Mouse (Mus musculus) stomach, postnatal 0 days (tissue): ENCODE results near the gene Hdac7. TPM values are rescaled to one million over a fixed set of nuclear protein-coding genes. Genes with fewer than 3 reads are reported as not detected.

ENCODE experiments used
- ATAC-seq: fragments of 200-750 bp; cut with Nextera tagmentation; 2 replicates; pipeline ENCODE4 v1.8.0; 2017; ENCODE audit not compliant: low FRiP score, low TSS enrichment
- DNase-seq: peaks from one replicate; pipeline ENCODE4 v3.0.0-alpha.2; 2016; ENCODE audit warnings: low spot score
- H3K27ac ChIP-seq: fragments of 300-500 bp; sonication (generic); replicated peaks from 2 replicates; pipeline ENCODE4 v1.5.1; 2014; ENCODE audit warnings: mild to moderate bottlenecking, control low read depth
- H3K27me3 ChIP-seq: fragments of 300-500 bp; sonication (generic); 2 replicates; pipeline ENCODE4 v1.6.1; 2014; ENCODE audit warnings: low read length; ENCODE audit not compliant: control insufficient read depth, insufficient read depth
- H3K36me3 ChIP-seq: fragments of 300-500 bp; sonication (generic); 2 replicates; pipeline ENCODE4 v1.6.1; 2014; ENCODE audit warnings: low read length, mixed read lengths; ENCODE audit not compliant: control insufficient read depth, insufficient read depth
- H3K4me1 ChIP-seq: fragments of 300-500 bp; sonication (generic); replicated peaks from 2 replicates; pipeline ENCODE4 v1.6.1; 2014; ENCODE audit warnings: antibody characterized with exemption; ENCODE audit not compliant: control insufficient read depth, insufficient read depth
- H3K4me2 ChIP-seq: fragments of 300-500 bp; sonication (generic); replicated peaks from 2 replicates; pipeline ENCODE4 v1.6.1; 2014; ENCODE audit warnings: low read depth, mild to moderate bottlenecking, control low read depth, moderate library complexity
- H3K4me3 ChIP-seq: fragments of 300-500 bp; sonication (generic); 2 replicates; pipeline ENCODE4 v1.5.1; 2014; ENCODE audit warnings: low read depth, low read length, control low read depth
- H3K9ac ChIP-seq: fragments of 300-500 bp; sonication (generic); 2 replicates; pipeline ENCODE4 v1.6.1; 2014; ENCODE audit warnings: mild to moderate bottlenecking, low read length, control low read depth, mixed read lengths
- H3K9me3 ChIP-seq: fragments of 300-500 bp; sonication (generic); 2 replicates; pipeline ENCODE4 v1.6.1; 2016; ENCODE audit warnings: low read length; ENCODE audit not compliant: control insufficient read depth
- CTCF ChIP-seq: IDR thresholded peaks from 2 replicates; pipeline ENCODE4 v1.5.1; 2016; ENCODE audit warnings: antibody characterized with exemption, low read depth, mild to moderate bottlenecking, moderate library complexity
- EP300 ChIP-seq: optimal IDR thresholded peaks from 2 replicates; pipeline ENCODE3; 2016; ENCODE audit warnings: antibody characterized with exemption
- WGBS: fragments of 180-500 bp; shearing (Covaris S2); extraction: QIAGEN DNeasy Blood & Tissue Kit; methylation state at CpG from one replicate; pipeline ENCODE4 v1.1.7; 2014; 5-methylcytosine and 5-hydroxymethylcytosine counted together
- polyA plus RNA-seq: library from polyadenylated mRNA; unstranded; fragments of >200 nt; fragmentation: Nextera tagmentation; extraction: Ambion mirVana; gene quantifications from 2 replicates; pipeline ENCODE4 v1.2.1, GENCODE M21; 2015

Gene Hdac7
- polyA plus RNA-seq, 1 experiment from 2014 or later = 8.0 TPM

GRCm38 (mm10) chr15:97799446-97799845 lies 44.9 kb downstream of the Hdac7 start:
- no peaks in the 10 kb centered on the region for H3K27me3 ChIP-seq
- H3K9me3 ChIP-seq = no peaks in the 10 kb centered on the region
- H3K4me3 ChIP-seq = no peak overlapping the region
- TF ChIP-seq EP300 (no peak), CTCF (no peak)
- ATAC-seq (no peak), DNase-seq (no peak)
- H3K4me2 ChIP-seq = no peak overlapping the region
- H3K4me1 ChIP-seq = no peaks in the 10 kb centered on the region
- no peak overlapping the region for H3K9ac ChIP-seq
- H3K36me3 ChIP-seq = peaks cover 23% of the 10 kb centered on the region
- H3K27ac ChIP-seq = no peak overlapping the region
- 89% methylated on average over 11 of the region's 11 CpGs for WGBS

- H3K4me2 ChIP-seq = no peak overlapping the region
- TF ChIP-seq EP300 = no peak
- WGBS = 82% methylated on average over 17 of the region's 17 CpGs
- no peak for DNase-seq
- no peaks in the 10 kb centered on the region for H3K4me1 ChIP-seq
- peaks cover 23% of the 10 kb centered on the region for H3K36me3 ChIP-seq
- no peak overlapping the region for H3K9ac ChIP-seq
- no peak overlapping the region for H3K27ac ChIP-seq
- H3K27me3 ChIP-seq = no peaks in the 10 kb centered on the region
- no peaks in the 10 kb centered on the region for H3K9me3 ChIP-seq
- H3K4me3 ChIP-seq = no peak overlapping the region
- ATAC-seq = no peak
These were observed 46.2 kb downstream of the Hdac7 start for GRCm38 (mm10) chr15:97798134-97798533.

- Histone ChIP-seq H3K27ac (no peak overlapping the region), H3K4me2 (no peak overlapping the region), H3K9ac (no peak overlapping the region), H3K9me3 (no peaks in the 10 kb centered on the region), H3K27me3 (no peaks in the 10 kb centered on the region), H3K4me3 (no peak overlapping the region), H3K4me1 (no peaks in the 10 kb centered on the region), H3K36me3 (peaks cover 26% of the 10 kb centered on the region)
- WGBS = 91% methylated on average over 17 of the region's 17 CpGs
- no peak for DNase-seq
- ATAC-seq = no peak
- no peak for TF ChIP-seq EP300
- TF ChIP-seq CTCF = no peak
These were observed 47.5 kb downstream of the Hdac7 start for GRCm38 (mm10) chr15:97796674-97797310.

GRCm38 (mm10) chr15:97795559-97796235 lies 48.6 kb downstream of the Hdac7 start:
- no peak for DNase-seq
- Histone ChIP-seq H3K4me2 (no peak overlapping the region), H3K9ac (no peak overlapping the region), H3K27ac (no peak overlapping the region), H3K4me3 (no peak overlapping the region), H3K36me3 (peaks cover 30% of the 10 kb centered on the region), H3K27me3 (no peaks in the 10 kb centered on the region), H3K9me3 (no peaks in the 10 kb centered on the region), H3K4me1 (no peaks in the 10 kb centered on the region)
- no peak for TF ChIP-seq EP300
- no peak for TF ChIP-seq CTCF
- ATAC-seq = no peak
- 93% methylated on average over 10 of the region's 10 CpGs for WGBS

GRCm38 (mm10) chr15:97794268-97794667 lies 50.0 kb downstream of the Hdac7 start:
- Histone ChIP-seq H3K27ac (no peak overlapping the region), H3K9me3 (no peaks in the 10 kb centered on the region), H3K4me2 (no peak overlapping the region), H3K4me3 (no peak overlapping the region), H3K9ac (no peak overlapping the region), H3K4me1 (no peaks in the 10 kb centered on the region), H3K27me3 (no peaks in the 10 kb centered on the region), H3K36me3 (peaks cover 25% of the 10 kb centered on the region)
- no peak for DNase-seq
- TF ChIP-seq EP300 = no peak
- TF ChIP-seq CTCF = peak; percentile 60
- ATAC-seq = no peak
- WGBS = 72% methylated on average over 5 of the region's 5 CpGs

DNA sequence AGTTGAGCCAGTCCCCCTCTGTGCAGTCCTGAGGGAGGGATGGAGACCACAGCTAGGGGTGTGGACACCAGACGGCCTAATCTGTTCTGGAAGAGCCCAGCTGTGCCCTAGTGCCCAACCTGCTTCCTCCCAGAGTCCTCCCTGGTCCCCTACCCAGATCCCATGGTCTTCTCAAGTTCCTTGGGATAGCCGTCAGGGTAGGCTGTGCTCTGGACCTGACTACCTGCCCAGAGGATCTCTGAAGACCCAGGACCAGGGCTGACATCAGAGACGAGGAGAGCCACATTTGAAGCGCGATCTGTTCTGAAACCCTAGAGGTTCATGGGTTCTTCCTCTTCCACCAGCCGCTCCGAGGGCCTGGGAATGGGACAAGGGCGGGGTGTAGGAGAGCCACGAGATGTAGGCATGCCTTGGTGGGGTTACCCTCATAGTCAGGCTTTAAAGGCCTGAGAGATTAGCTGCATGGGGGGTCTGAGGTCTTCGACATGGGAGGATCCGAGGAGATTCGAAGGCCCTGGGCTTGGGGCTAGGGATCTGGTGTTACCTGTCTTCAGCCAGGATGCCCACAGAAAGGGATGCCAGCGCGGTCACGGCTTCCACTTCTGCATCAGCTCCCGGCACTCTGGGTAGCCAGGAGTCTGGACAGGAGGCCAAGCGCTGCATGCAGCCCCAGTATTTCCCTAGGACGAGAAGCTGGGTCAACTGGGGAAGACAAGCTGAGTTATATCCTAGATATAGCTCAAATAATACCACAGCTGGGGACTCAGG lies 50.7 kb downstream of the Hdac7 start:
- peaks cover 25% of the 10 kb centered on the region for H3K36me3 ChIP-seq

More for the DNA sequence above, 50.7 kb downstream of the Hdac7 start:
- Histone ChIP-seq H3K4me2 (no peak overlapping the region), H3K4me3 (no peak overlapping the region), H3K27ac (no peak overlapping the region), H3K9me3 (no peaks in the 10 kb centered on the region), H3K9ac (no peak overlapping the region), H3K27me3 (no peaks in the 10 kb centered on the region), H3K4me1 (no peaks in the 10 kb centered on the region)
- ATAC-seq = no peak
- no peak for DNase-seq
- 93% methylated on average over 18 of the region's 18 CpGs for WGBS
- TF ChIP-seq EP300 (no peak), CTCF (no peak)
